Mouse (Mus musculus) spleen, adult 2 months (tissue): ENCODE measurements around the gene Zfp668.

Source experiments
- CTCF ChIP-seq: fragments of 200-500 bp; IDR thresholded peaks from 2 replicates; pipeline ENCODE4 v1.5.1; 2011; ENCODE audit warnings: mild to moderate bottlenecking, inconsistent platforms; ENCODE audit not compliant: insufficient read depth, insufficient read length, insufficient replicate concordance; ENCODE audit errors: extremely low read depth
- POLR2A ChIP-seq: fragments of 200-500 bp; IDR thresholded peaks from 2 replicates; pipeline ENCODE4 v1.6.1; 2011; ENCODE audit warnings: low read depth, low read length, inconsistent platforms

DNA sequence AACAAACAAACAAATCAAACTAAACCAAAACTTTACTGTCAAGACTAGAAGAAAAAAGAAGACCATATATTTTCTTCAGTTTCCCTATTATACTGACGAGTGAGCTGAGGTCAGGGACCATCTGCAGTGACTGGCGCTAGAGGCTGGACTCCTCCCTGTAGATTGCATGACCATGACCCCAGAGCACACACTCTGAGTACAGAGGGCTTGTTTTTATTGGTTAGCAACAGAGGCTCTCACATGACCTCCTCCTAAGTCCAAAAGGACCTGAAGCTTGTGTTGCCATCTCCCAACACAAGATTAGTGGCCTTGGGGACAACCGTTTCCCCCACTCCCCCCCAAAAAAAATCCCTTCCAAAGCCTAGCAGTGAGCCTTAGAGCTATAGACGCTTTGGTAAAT is 62.8 kb downstream of the Zfp668 start:
- TF ChIP-seq CTCF (no peak), POLR2A (no peak)
